Mouse (Mus musculus) liver, adult 2 months (tissue): ENCODE data around the gene Slc27a5.

Experiments used
- CTCF ChIP-seq: fragments of 200-500 bp; IDR thresholded peaks from 2 replicates; pipeline ENCODE4 v1.5.1; 2011; ENCODE audit warnings: low read depth, low read length, control low read depth
- POLR2A ChIP-seq: fragments of 200-500 bp; IDR thresholded peaks from 2 replicates; pipeline ENCODE4 v1.6.1; 2011; ENCODE audit warnings: low read length, control low read depth; ENCODE audit not compliant: insufficient read depth; ENCODE audit errors: extremely low read depth

GRCm38 (mm10) chr7:12998851-12999250 lies 859 bp upstream of the Slc27a5 start, which contains the start of gene Trim28:
- no peak for TF ChIP-seq CTCF
- TF ChIP-seq POLR2A = no peak
